Mouse (Mus musculus) stomach, postnatal 0 days (tissue): ENCODE results near the gene Gnmt.

ENCODE experiments used
- CTCF ChIP-seq: IDR thresholded peaks from 2 replicates; pipeline ENCODE4 v1.5.1; 2016; ENCODE audit warnings: antibody characterized with exemption, low read depth, mild to moderate bottlenecking, moderate library complexity
- EP300 ChIP-seq: optimal IDR thresholded peaks from 2 replicates; pipeline ENCODE3; 2016; ENCODE audit warnings: antibody characterized with exemption

- TF ChIP-seq CTCF: peak; percentile 61
- no peak for TF ChIP-seq EP300
Observed at GRCm38 (mm10) chr17:46679843-46680759, 48.9 kb downstream of the Gnmt start.
